In the genomic region with DNA sequence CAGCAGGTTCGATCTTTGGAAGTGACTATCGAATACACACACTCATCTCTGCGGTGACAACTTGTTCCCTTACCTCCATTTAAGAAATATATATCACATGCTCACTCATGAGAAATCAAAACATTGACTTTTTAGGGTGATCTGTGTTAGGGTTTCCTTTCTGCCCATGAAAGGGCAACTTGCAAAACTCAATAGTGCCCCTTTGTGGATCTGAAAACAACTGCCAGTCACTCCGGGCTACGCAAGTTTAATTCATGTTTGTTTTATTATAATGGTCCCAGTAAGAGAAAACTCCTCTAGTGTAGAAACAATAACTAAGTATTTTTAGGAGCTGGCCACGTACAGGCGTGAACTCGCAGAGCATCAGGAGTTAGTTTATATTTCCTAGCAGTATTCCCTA, we compare ENCODE assay signal across 20 mouse cellular contexts. TPM values are rescaled to one million over a fixed set of nuclear protein-coding genes. Genes with fewer than 3 reads are reported as not detected.
DNase-seq lines count a peak whose midpoint lies in the region; ATAC-seq and TF ChIP-seq lines count a peak whose summit lies in the region.
"Had no signal": no experiment of that assay in that cellular context is flagged by ENCODE, and none has a peak within 500 bp of the region (broad histone marks: within the 10 kb centered on the region; RNA-seq: fewer than 3 reads in every experiment).

No protein-coding gene starts in this region.

- no peaks in the 10 kb centered on the region for H3K9me3 ChIP-seq in hindbrain, postnatal 0 days (ENCODE audit: low read length)
- H3K9me3 ChIP-seq in hindbrain, embryonic 16.5 days (ENCODE audit: control insufficient read depth, low read length), result no peaks in the 10 kb centered on the region
- no peaks in the 10 kb centered on the region for H3K9me3 ChIP-seq in lung, postnatal 0 days (ENCODE audit: low read length)
- H3K9me3 ChIP-seq: G1E; heart, embryonic 10.5 days; hindbrain, embryonic 12.5 days; limb, embryonic 10.5 days; neural tube, embryonic 12.5 days had no signal

- WGBS in hindbrain, postnatal 0 days, result 79% methylated on average over 8 of the region's 8 CpGs
- 83% methylated on average over 8 of the region's 8 CpGs for WGBS in hindbrain, embryonic 16.5 days
- WGBS in lung, postnatal 0 days, result 72% methylated on average over 8 of the region's 8 CpGs

- peak; percentile 56 for TF ChIP-seq CTCF in hindbrain, postnatal 0 days (IDR thresholded peaks at IDR 0.05; ENCODE audit: low read depth)
- TF ChIP-seq CTCF in lung, postnatal 0 days (IDR thresholded peaks at IDR 0.05), result peak; percentile 43

- ATAC-seq in hindbrain, postnatal 0 days, result no peak
- ATAC-seq in hindbrain, embryonic 16.5 days, result no peak
- no peak for ATAC-seq in lung, postnatal 0 days
- ATAC-seq: CD4-positive, CD25-positive, alpha-beta regulatory T cell, adult 4 months; liver, postnatal 0 days had no signal

- no peaks in the 10 kb centered on the region for H3K36me3 ChIP-seq in hindbrain, postnatal 0 days (ENCODE audit: insufficient read depth, low read length)
- no peaks in the 10 kb centered on the region for H3K36me3 ChIP-seq in hindbrain, embryonic 16.5 days (ENCODE audit: control insufficient read depth, insufficient read depth, low read length)
- no peaks in the 10 kb centered on the region for H3K36me3 ChIP-seq in lung, postnatal 0 days (ENCODE audit: insufficient read depth, low read length)
- H3K36me3 ChIP-seq: G1E; heart, embryonic 10.5 days; hindbrain, embryonic 12.5 days; limb, embryonic 10.5 days; neural tube, embryonic 12.5 days had no signal

- no peaks in the 10 kb centered on the region for H3K4me1 ChIP-seq in hindbrain, postnatal 0 days (ENCODE audit: insufficient read depth, low read length)
- H3K4me1 ChIP-seq in hindbrain, embryonic 16.5 days (ENCODE audit: control insufficient read depth, insufficient read depth, low read depth, low read length), result no peaks in the 10 kb centered on the region
- H3K4me1 ChIP-seq in lung, postnatal 0 days (ENCODE audit: insufficient read depth, low read depth, low read length), result no peaks in the 10 kb centered on the region
- H3K4me1 ChIP-seq: heart, embryonic 10.5 days; hindbrain, embryonic 12.5 days; limb, embryonic 10.5 days; neural tube, embryonic 12.5 days had no signal

- DNase-seq in cerebellum, adult 9-10 months, result peak; percentile 6
- no peak for DNase-seq in cerebellum, adult 9-11 months
- peak; percentile 45 for DNase-seq in hindbrain, postnatal 0 days (ENCODE audit: low spot score)
- no peak for DNase-seq in lung, postnatal 0 days (ENCODE audit: low spot score)
- DNase-seq in lung, postnatal 25 days (ENCODE audit: low spot score), result no peak
- DNase-seq in adrenal gland, adult (ENCODE audit: inconsistent age in 2 of 2, low spot score in 1 of 2), result no peak
- DNase-seq in embryo, embryonic 11 days, result no peak
- DNase-seq: gastrocnemius, postnatal 10 days; heart, postnatal 10 days; liver, postnatal 0 days; lung, postnatal 4 days; thymus, postnatal 14 days had no signal

- no peak overlapping the region for H3K9ac ChIP-seq in hindbrain, postnatal 0 days (replicated peaks; ENCODE audit: low read length)
- no peak overlapping the region for H3K9ac ChIP-seq in hindbrain, embryonic 16.5 days (ENCODE audit: low read depth, low read length)
- H3K9ac ChIP-seq in lung, postnatal 0 days (replicated peaks; ENCODE audit: low read depth), result no peak overlapping the region
- H3K9ac ChIP-seq: hindbrain, embryonic 12.5 days; liver, postnatal 0 days; neural tube, embryonic 12.5 days had no signal

- H3K4me3 ChIP-seq in hindbrain, postnatal 0 days (ENCODE audit: low read length), result no peak overlapping the region
- H3K4me3 ChIP-seq in hindbrain, embryonic 16.5 days (ENCODE audit: low read length), result no peak overlapping the region
- no peak overlapping the region for H3K4me3 ChIP-seq in lung, postnatal 0 days (ENCODE audit: low read depth, low read length)
- H3K4me3 ChIP-seq: heart, embryonic 10.5 days; hindbrain, embryonic 12.5 days; limb, embryonic 10.5 days; neural tube, embryonic 12.5 days had no signal

- no peak overlapping the region for H3K4me2 ChIP-seq in hindbrain, postnatal 0 days (ENCODE audit: low read depth, low read length)
- H3K4me2 ChIP-seq in hindbrain, embryonic 16.5 days (ENCODE audit: low read length), result no peak overlapping the region
- H3K4me2 ChIP-seq in lung, postnatal 0 days (replicated peaks; ENCODE audit: low read depth, low read length), result no peak overlapping the region
- H3K4me2 ChIP-seq: hindbrain, embryonic 12.5 days; neural tube, embryonic 12.5 days had no signal

- H3K27ac ChIP-seq in hindbrain, postnatal 0 days, result no peak overlapping the region
- H3K27ac ChIP-seq in hindbrain, embryonic 16.5 days (ENCODE audit: low read depth, low read length), result no peak overlapping the region
- no peak overlapping the region for H3K27ac ChIP-seq in lung, postnatal 0 days (ENCODE audit: low read length)
- H3K27ac ChIP-seq: heart, embryonic 10.5 days; hindbrain, embryonic 12.5 days; limb, embryonic 10.5 days; neural tube, embryonic 12.5 days had no signal

- no peak for TF ChIP-seq EP300 in lung, postnatal 0 days (IDR thresholded peaks at IDR 0.05)

- H3K27me3 ChIP-seq in hindbrain, postnatal 0 days (ENCODE audit: insufficient read depth, low read length), result no peaks in the 10 kb centered on the region
- no peaks in the 10 kb centered on the region for H3K27me3 ChIP-seq in hindbrain, embryonic 16.5 days (replicated peaks; ENCODE audit: control insufficient read depth, insufficient read depth, low read length)
- H3K27me3 ChIP-seq in lung, postnatal 0 days (replicated peaks; ENCODE audit: insufficient read depth, low read length), result no peaks in the 10 kb centered on the region
- H3K27me3 ChIP-seq: hindbrain, embryonic 12.5 days; neural tube, embryonic 12.5 days had no signal

RNA-seq across cellular contexts. Expression of gene Vit, which starts 42.4 kb away (rescaled TPM):
- total RNA-seq in hindbrain, postnatal 0 days (2014; rRNA removed), result 8.3 and 10.4 TPM in 2 replicates
- polyA plus RNA-seq in hindbrain, postnatal 0 days (2015; fragmentation: Nextera tagmentation; extraction: Ambion mirVana), result 8.7 and 9.7 TPM in 2 replicates
- polyA plus RNA-seq in hindbrain, embryonic 16.5 days (2015; fragmentation: Nextera tagmentation; extraction: Ambion mirVana), result 12.4 and 12.8 TPM in 2 replicates
- polyA plus RNA-seq in lung, postnatal 0 days (2015; fragmentation: Nextera tagmentation; extraction: Ambion mirVana), result 0.69 TPM in 2 replicates
- total RNA-seq: G1E had no signal
- polyA plus RNA-seq: CD4-positive, CD25-positive, alpha-beta regulatory T cell, adult 4 months; G1E; limb, embryonic 10.5 days; liver, adult 2 months had no signal

RNA-seq across cellular contexts. Expression of gene Fez2, which starts 47.5 kb away (rescaled TPM):
- 36.5 and 46.2 TPM in 2 replicates for total RNA-seq in hindbrain, postnatal 0 days (2014; rRNA removed)
- polyA plus RNA-seq in hindbrain, postnatal 0 days (2015; fragmentation: Nextera tagmentation; extraction: Ambion mirVana), result 62.0 and 63.3 TPM in 2 replicates
- 63.4 and 64.9 TPM in 2 replicates for polyA plus RNA-seq in hindbrain, embryonic 16.5 days (2015; fragmentation: Nextera tagmentation; extraction: Ambion mirVana)
- 39.2 and 39.6 TPM in 2 replicates for polyA plus RNA-seq in lung, postnatal 0 days (2015; fragmentation: Nextera tagmentation; extraction: Ambion mirVana)

Comparison
In these comparisons a context has a peak if more than half of its experiments do, and no peak if none do; other contexts are left out.
1. DNase-seq: peak in cerebellum, adult 9-10 months (single experiment) and hindbrain, postnatal 0 days (single experiment); none in cerebellum, adult 9-11 months (single experiment), lung, postnatal 0 days (single experiment), lung, postnatal 25 days (single experiment), adrenal gland, adult (0 of 2) and embryo, embryonic 11 days (single experiment).